Mouse (Mus musculus): ENCODE results near the gene H2al2a.
"Not testable (repeated sequence)": the region's sequence is repeated elsewhere in the genome, so short reads cannot be mapped to it uniquely, and the experiment has no call there.

The H2al2a gene

DNA sequence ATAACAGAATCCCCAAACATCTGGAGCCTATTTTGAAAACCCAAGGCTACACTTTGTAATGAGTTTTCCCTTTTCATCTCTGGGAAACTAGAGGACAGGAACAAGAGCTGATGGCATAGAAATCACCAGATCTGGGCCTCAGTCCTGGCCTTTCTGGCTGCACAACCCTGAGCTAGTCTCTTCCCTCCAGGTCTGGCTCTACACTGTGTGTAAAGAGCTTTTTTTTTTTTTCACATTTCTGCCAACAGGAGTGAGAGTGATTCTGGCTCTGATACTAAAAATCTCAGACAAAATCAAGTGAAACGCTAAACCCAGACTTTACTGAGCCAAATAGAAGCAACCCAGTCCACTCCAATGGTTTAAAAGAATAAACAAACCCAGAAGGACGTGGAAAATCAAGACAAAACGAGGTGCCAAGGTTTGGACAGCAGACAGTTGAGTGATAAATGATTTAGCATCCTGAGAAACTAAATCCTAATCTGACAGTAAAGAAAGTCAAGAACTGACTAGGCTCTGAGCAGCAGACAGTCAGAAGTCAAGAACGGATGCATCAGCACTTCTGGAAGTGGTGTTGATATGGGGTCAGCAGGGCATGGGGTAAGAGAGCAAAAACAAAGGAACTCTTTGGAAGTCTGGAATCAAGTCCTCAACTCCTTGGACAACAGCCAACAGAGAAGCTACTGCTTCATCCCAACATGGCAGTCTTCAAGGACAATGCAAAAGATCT is 21.0 kb downstream of the H2al2a start:
- no peak for DNase-seq (ENCODE audit: low spot score in 2 of 2)

DNA sequence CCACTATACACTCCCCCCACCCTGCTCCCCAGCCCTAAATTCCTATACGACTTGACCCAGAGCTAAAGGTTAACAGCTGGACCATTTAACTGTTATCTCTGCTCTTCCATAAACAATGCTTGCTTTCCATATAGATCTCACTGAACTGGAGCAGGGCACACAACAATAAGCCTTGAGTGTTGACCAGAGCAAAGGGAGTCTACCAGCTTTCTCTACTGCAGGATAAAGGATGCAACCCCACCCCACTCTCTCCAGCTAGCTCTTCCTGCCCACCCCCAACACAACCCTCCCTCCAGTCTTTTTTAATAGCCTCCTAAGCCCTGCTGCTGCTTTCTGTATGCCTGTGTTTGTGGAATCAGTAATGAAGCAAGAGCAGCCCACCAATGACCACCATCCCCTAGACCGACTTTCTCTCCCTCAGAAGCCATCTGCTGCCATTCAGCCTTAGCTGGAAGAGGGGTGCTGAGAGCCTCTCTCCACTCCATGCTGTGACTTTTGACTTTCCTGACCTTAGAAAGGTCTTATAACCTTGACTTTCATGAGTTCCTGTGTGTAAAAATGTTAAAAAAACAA is 22.8 kb downstream of the H2al2a start:
- DNase-seq (ENCODE audit: low spot score in 2 of 2), result no peak

DNA sequence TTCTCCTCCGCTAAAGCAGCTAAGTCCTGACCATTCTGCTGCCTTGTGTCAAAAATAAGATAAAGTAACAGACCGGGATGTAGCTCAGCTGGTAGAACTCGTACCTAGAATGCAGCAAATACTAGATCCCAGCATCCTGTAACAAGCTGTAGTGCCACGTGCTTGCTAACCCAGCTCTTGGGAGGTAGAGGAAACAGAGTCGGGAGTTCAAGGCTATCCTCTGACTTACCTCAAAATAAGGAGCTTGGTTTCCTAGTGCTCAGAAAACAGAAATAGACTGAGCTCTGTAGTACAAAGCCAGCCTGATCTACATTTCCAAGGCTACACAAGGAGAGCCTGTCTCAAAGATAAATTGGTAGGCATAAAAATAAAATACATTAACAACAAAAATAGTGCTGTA is 23.5 kb downstream of the H2al2a start:
- DNase-seq (ENCODE audit: low spot score in 2 of 2), result no peak

DNA sequence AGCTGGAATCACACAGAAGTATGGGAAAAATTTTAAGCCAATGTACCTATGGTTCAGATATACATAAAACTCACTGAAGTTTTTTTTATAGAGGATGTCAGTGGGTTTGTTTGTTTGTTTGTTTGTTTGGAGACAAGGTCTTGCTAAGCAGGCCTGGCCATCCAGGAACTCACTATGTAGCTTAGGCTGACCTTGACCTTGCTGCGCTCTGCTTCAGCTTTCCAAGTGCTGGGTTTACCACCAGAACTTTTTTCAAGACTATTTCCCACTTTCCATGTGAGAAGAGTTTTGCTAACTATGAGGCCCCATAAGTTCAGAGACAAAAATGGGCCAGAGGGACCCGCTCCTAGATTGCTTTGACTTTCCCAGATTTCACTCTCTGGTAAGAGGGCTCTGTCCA is 23.9 kb downstream of the H2al2a start:
- DNase-seq (ENCODE audit: low spot score in 2 of 2), result no peak

DNA sequence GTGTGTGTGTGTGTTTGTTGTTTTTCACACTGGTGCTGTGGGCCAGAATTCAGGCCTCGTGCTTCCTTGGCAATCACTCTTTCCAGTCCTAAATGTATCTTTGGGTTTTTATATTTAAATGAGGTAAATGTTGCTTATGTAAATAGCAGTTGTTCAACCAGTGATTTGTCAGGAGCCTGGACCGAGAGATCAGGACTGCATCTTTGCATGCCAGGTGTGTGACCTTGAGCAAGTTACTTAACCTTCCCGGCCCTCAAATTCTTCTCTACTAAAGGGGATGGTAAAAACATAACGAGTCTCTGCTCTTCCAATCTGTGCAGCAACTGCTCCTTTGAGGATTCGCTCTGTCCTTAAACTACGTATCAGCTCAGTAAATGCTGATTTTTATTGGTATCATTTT is 25.4 kb downstream of the H2al2a start:
- DNase-seq (ENCODE audit: low spot score in 2 of 2), result no peak

DNA sequence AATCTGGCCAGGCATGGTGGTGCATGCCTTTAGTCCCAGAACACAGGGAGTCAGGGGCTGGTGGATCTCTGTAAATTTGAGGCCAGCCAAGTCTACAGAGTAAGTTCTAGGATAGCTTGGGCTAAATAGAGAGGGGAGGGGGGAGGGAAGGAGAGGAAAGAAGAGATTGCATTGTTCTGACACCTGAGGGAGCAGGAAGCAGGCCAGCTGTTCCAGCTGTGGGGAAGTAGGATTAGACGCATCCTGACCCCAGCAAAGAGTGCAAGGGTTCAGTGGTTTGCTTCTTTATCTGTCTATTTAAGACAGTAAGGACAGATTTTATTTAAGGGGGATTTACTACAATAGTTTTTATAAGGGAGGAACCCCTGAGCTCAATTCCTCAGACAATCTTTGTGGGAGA is 26.1 kb downstream of the H2al2a start:
- DNase-seq (ENCODE audit: low spot score in 2 of 2), result no peak

DNA sequence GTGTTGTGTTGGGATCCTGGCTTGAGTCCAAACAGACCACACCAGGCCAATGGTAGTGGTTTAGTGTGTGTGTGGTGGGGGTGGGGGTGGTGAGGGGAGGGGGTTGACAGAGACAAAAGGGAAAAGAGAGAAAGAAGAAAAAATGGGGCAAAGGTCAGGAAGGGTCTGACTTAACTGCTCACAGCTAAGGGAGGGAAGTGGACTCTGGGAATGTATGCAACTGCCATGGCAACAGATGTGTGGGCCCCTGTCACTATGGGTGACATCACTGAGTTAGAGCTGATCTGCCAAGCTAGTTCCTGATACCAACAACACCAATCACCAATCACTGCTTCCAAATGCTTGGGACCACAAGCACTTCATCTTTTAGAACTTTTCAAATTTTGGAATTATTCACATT is 26.6 kb downstream of the H2al2a start:
- DNase-seq (ENCODE audit: low spot score in 2 of 2), result no peak

DNA sequence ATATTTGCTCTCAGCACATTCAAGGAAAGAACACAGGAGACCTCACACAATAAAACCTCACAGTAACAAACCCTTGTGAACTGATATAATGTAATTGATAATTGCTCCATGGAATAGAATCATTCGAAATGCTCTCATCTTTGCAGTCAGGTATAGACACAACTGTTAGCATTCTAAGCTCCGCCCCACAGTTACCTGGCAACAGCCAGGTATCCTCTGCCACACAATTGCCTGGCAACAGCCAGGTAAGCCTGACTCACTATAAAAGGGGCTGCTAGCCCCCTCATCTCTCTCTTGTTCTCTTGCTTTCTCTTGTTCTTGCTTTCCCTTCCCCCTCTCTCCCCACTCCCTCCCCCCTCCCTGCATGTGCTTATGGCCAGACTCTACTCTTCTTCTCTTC is 28.2 kb downstream of the H2al2a start:
- DNase-seq (ENCODE audit: low spot score in 2 of 2), result no peak

DNA sequence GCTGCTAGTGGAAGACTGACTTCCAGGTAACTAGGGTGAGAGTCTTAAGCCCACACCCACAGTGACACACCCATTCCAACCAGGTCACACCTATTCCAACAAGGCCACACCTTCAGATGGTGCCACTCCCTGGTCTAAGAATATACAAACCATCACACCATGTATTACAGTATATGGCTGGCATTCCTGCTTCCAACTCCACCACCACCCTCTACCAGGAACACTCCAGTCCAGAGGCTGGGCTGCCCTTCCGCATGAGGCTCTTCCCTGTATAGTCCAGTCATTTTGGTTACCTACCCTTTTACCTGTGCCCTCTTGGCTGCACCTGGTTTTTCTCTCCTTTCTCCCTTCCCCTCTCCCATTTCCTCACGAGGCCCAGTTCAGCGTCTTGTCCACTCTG is 28.7 kb downstream of the H2al2a start:
- DNase-seq (ENCODE audit: low spot score in 2 of 2), result not testable (repeated sequence)

DNA sequence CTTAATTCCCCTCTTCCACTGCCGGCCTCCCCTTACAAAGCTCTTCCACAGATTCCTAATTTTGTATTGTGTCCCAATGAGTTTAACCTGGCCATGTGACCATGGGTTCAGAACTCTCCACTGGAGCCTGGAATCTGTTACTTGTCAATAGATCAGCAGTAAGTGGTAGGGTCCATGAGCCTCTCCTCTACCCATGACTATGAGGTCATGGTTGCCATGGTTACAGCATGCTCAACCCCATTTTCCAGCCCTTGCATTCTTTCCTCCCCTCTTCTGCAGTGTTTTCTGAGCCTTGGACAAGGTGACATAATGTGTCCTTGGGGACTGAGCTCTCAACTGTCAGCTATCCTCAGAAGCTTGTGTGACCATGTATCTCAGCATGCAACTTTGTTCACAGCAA is 37.3 kb downstream of the H2al2a start:
- DNase-seq (ENCODE audit: low spot score in 2 of 2), result no peak

DNA sequence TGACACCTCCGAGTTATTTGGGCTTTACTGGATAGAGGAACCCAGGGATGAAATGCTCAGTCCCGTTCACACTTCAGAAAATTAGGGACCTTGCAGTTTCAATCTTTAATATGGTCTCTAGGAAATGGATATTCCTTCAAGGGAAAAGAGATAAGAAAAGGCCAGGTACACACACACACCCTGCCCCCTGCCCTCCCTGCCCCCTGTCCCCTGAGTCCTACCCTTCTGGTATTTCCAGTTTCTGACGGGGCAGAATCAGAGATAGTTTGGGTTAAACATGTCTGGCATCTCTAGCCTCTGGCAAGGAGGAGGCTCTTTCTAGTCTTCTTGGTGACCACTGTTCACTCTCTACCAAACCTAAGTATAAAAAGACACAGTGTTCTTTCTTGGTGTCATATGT is 49.9 kb downstream of the H2al2a start:
- DNase-seq (ENCODE audit: low spot score in 2 of 2), result no peak

Measured in right cerebral cortex, postnatal 10 days (tissue).